Mouse (Mus musculus) kidney, embryonic 14.5 days (tissue): Measurements from ENCODE around the gene Map4k2. TPM values are rescaled to one million over a fixed set of nuclear protein-coding genes. Genes with fewer than 3 reads are reported as not detected.

Experiments
- microRNA-seq: library from miRNA; unstranded; fragments of <30 nt; microRNA quantifications from one replicate; pipeline ENCODE4, GENCODE M21; 2016
- polyA plus RNA-seq: library from polyadenylated mRNA; unstranded; fragments of >200 nt; fragmentation: Nextera tagmentation; extraction: Ambion mirVana; gene quantifications from 2 replicates; pipeline ENCODE4 v1.2.1, GENCODE M21; 2014

The Map4k2 gene
- polyA plus RNA-seq, 1 experiment from 2014 or later = 12.5 TPM

Small RNA genes within 50 kb of the gene (microRNA-seq; reads per million reads assigned to microRNA genes)
- gene Mir6989 = not detected

Other genes starting within 250 kb of the Map4k2 start
- 0.47 and 1.7 TPM in 2 replicates for gene AC131692.1, start 246.7 kb upstream of the Map4k2 start, polyA plus RNA-seq
- 0.44 and 0.60 TPM in 2 replicates for gene Naaladl1, start 235.4 kb upstream of the Map4k2 start, polyA plus RNA-seq
- gene Sac3d1, start 222.5 kb upstream of the Map4k2 start, polyA plus RNA-seq = 56.1 and 64.4 TPM in 2 replicates
- 29.6 and 37.0 TPM in 2 replicates for gene Snx15, start 212.8 kb upstream of the Map4k2 start, polyA plus RNA-seq
- gene Batf2, start 200.2 kb upstream of the Map4k2 start, polyA plus RNA-seq = 0.15 TPM in 1 of 2 replicates, not detected in the other
- gene Arl2, start 199.6 kb upstream of the Map4k2 start, polyA plus RNA-seq = 82.6 and 98.8 TPM in 2 replicates
- not detected in 2 replicates for gene Majin, start 156.7 kb upstream of the Map4k2 start, polyA plus RNA-seq
- gene Gpha2, start 114.8 kb upstream of the Map4k2 start, polyA plus RNA-seq = 0.93 TPM in 1 of 2 replicates, not detected in the other
- 16.4 and 19.7 TPM in 2 replicates for gene Ppp2r5b, start 105.3 kb upstream of the Map4k2 start, polyA plus RNA-seq
- 7.2 and 12.4 TPM in 2 replicates for gene Atg2a, start 99.5 kb upstream of the Map4k2 start, polyA plus RNA-seq
- gene Ehd1, start 64.4 kb upstream of the Map4k2 start, polyA plus RNA-seq = 38.3 and 46.0 TPM in 2 replicates
- 0.89 and 2.0 TPM in 2 replicates for gene Cdc42bpg, start 34.7 kb upstream of the Map4k2 start, polyA plus RNA-seq
- 46.1 and 49.1 TPM in 2 replicates for gene Men1, start 6.2 kb upstream of the Map4k2 start, polyA plus RNA-seq
- 127 and 183 TPM in 2 replicates for gene Sf1, start 22.6 kb downstream of the Map4k2 start, polyA plus RNA-seq
- gene Pygm, start 43.3 kb downstream of the Map4k2 start, polyA plus RNA-seq = 15.7 and 16.4 TPM in 2 replicates
- 77.1 and 78.6 TPM in 2 replicates for gene Rasgrp2, start 58.2 kb downstream of the Map4k2 start, polyA plus RNA-seq
- 5.4 and 8.4 TPM in 2 replicates for gene Nrxn2, start 77.6 kb downstream of the Map4k2 start, polyA plus RNA-seq
- gene Slc22a12, start 201.9 kb downstream of the Map4k2 start, polyA plus RNA-seq = 1.8 and 2.5 TPM in 2 replicates